Mouse (Mus musculus): ENCODE results near the gene Atad5. TPM values are rescaled to one million over a fixed set of nuclear protein-coding genes. Genes with fewer than 3 reads are reported as not detected.

Atad5 gene
- polyA plus RNA-seq, 1 experiment from 2014 or later = 8.5 TPM

DNA sequence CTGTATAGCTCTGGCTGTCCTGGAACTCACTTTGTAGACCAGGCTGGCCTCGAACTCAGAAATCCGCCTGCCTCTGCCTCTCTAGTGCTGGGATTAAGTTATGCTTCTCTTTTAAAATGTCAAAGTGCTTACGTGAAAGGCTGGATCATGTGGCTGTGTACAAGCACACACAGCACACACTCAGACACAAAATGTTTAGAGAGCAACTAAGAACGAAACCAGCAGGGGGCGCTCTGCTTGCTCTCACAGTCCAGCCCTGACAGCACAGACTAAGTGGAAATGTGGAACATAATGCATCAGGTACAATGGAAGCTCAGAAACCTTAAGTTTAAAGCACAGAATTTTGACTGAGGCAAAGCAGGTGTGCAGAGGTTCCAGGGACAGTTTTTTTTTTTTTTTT, 2.4 kb upstream of the Atad5 start:
- H3K4me3 ChIP-seq (replicated peaks) = no peak overlapping the region
- WGBS = 6% methylated on average over 5 of the region's 5 CpGs
- no peak overlapping the region for H3K4me2 ChIP-seq (replicated peaks)
- H3K9ac ChIP-seq (replicated peaks) = no peak overlapping the region
- ATAC-seq = 0 out of 2 replicates have a peak, but pooled peaks have one; percentile 64
- H3K9me3 ChIP-seq = no peaks in the 10 kb centered on the region
- no peak overlapping the region for H3K27ac ChIP-seq
- peaks cover 13% of the 10 kb centered on the region for H3K4me1 ChIP-seq (replicated peaks)
- H3K27me3 ChIP-seq = no peaks in the 10 kb centered on the region
- H3K36me3 ChIP-seq = no peaks in the 10 kb centered on the region

DNA sequence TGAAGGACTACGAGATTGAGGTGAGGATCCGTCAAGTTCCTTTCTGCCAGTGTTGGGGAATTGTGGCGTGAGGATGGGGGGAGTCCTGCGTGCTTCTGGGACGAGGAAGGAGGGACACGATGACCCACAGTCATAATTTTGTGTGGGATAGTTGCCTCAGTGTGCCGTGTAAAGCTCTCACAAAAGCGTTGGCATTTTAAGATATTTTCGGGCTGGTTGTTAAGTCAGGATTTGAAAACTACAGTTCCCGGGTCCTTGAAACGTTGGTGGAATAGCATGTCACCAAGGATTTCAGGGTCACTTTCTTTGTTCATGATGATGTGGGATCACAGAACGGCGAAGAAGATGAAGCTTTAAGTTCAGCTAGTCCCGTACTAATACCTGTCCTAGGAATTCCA, 616 bp downstream of the Atad5 start:
- Histone ChIP-seq H3K9ac (replicated peaks) (peak overlapping the region; percentile 95), H3K9me3 (no peaks in the 10 kb centered on the region), H3K27ac (no peak overlapping the region), H3K4me3 (replicated peaks) (peak overlapping the region; percentile 99), H3K36me3 (no peaks in the 10 kb centered on the region; the same call in 1 of the 2 replicates), H3K4me2 (replicated peaks) (peak overlapping the region; percentile 95), H3K4me1 (replicated peaks) (peaks cover 13% of the 10 kb centered on the region), H3K27me3 (no peaks in the 10 kb centered on the region)
- no peak for ATAC-seq
- under 1% methylated on average over 14 of the region's 14 CpGs for WGBS

DNA sequence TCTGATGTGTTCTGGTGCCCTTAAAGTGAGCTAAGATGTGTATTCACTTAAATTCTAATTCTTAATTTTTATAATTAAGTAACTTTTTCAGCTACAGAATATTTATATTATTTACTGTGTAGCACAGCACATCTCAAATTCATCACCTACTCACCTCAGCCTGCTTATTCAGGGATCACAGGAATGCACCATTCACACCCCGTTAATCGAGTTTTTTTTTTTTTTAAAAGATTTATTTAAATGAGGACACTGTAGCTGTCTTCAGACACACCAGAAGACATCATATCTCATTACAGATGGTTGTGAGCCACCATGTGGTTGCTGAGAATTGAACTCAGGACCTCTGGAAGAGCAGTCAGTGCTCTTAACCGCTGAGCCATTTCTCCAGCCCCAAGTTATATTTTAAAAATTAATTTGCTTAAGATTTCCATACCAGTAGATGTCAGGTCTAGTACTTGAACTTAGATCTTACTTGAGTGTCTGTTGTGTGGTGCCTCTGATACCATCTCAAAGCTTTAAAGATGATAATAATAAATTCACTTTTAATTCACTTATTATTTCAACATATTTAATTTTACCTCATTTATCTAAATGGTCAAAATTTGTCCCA, 1.5 kb downstream of the Atad5 start:
- no peak for ATAC-seq
- H3K4me2 ChIP-seq (replicated peaks) = peak overlapping the region; percentile 95
- peak overlapping the region; percentile 99 for H3K4me3 ChIP-seq (replicated peaks)

DNA sequence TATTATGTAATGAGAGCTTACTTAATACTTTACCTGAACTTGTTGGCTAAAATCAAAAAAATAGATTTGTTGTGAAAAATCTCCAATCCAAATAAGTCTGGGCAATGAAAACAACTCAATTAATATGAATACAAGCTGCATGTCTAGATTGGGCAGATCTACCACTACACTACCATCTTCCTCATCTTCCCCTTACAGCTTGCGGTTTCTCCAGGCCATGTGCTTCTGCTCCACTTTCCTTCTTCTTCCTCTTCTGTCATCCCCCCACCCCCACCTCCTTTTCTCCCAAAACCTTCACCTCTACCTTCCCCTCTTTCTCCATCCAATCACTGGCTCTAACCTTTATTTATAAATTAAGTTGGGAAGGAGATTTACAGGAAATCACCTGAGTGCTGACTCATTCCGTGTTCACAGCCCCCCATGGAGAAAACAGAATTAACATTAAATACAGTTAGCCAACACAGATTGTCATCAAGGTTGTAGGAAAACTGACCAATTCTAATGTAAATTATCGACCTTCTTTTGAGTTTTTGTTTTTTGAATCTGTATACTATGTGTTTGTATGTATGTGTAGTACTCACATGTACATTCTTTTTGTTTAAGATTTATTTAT, 9.3 kb downstream of the Atad5 start:
- H3K4me3 ChIP-seq (replicated peaks) = no peak overlapping the region
- H3K27ac ChIP-seq = no peak overlapping the region
- H3K4me1 ChIP-seq (replicated peaks) = no peaks in the 10 kb centered on the region
- H3K27me3 ChIP-seq = no peaks in the 10 kb centered on the region
- H3K9me3 ChIP-seq = no peaks in the 10 kb centered on the region
- ATAC-seq = no peak
- H3K4me2 ChIP-seq (replicated peaks) = no peak overlapping the region
- H3K36me3 ChIP-seq = peaks cover 38% of the 10 kb centered on the region
- no peak overlapping the region for H3K9ac ChIP-seq (replicated peaks)
- 95% methylated on average over 3 of the region's 3 CpGs for WGBS

More for the DNA sequence above, 1.5 kb downstream of the Atad5 start:
- 57% methylated on average over 3 of the region's 3 CpGs for WGBS
- Histone ChIP-seq H3K9ac (replicated peaks) (no peak overlapping the region), H3K4me1 (replicated peaks) (peaks cover 13% of the 10 kb centered on the region), H3K27ac (no peak overlapping the region), H3K27me3 (no peaks in the 10 kb centered on the region), H3K9me3 (no peaks in the 10 kb centered on the region), H3K36me3 (no peaks in the 10 kb centered on the region; the same call in 1 of the 2 replicates)

DNA sequence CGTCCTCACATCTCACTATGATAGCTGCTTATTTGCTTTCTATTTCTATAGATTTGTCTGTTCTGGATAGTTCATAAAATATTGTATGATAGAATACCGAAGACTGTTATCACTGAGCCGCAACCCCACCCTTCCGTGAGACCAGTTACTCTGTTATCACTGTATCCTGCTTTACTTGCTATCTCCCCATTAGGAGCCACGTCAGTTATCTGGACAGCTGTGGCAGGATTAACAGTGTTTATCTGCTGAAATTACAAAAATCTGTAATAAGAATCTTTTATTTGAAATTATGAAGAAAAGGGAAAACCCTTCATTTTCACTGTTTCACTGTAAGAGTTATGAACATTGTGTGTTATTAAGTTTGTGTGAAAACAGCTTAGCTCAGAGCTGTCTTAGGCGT, 12.1 kb downstream of the Atad5 start:
- Histone ChIP-seq H3K27ac (no peak overlapping the region), H3K9ac (replicated peaks) (no peak overlapping the region), H3K4me1 (replicated peaks) (no peaks in the 10 kb centered on the region), H3K4me3 (replicated peaks) (no peak overlapping the region), H3K36me3 (peaks cover 44% of the 10 kb centered on the region), H3K4me2 (replicated peaks) (no peak overlapping the region), H3K9me3 (no peaks in the 10 kb centered on the region), H3K27me3 (no peaks in the 10 kb centered on the region)
- no peak for ATAC-seq
- WGBS = 93% methylated on average over 6 of the region's 6 CpGs

DNA sequence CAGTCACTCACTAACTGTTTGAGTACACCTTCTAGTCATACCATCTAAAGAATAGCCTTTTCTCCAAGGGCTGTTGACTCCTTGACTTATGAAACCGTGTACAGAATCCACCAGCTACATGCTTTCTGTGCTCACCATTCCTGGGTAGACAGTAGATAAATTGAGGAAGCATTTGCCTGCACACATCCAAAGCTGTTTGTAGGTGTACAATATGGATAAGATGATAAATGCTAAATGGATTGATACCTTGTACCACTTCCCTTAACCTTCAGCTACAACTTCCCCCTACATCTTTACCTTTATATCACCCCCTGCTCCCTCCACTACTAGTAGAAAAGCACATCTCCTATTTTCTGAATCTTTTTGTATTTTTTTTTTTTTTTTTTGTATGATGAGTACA, 15.2 kb downstream of the Atad5 start:
- WGBS = 90% methylated on average over 1 of the region's 1 CpGs
- no peak overlapping the region for H3K4me2 ChIP-seq (replicated peaks)
- H3K27ac ChIP-seq = no peak overlapping the region

DNA sequence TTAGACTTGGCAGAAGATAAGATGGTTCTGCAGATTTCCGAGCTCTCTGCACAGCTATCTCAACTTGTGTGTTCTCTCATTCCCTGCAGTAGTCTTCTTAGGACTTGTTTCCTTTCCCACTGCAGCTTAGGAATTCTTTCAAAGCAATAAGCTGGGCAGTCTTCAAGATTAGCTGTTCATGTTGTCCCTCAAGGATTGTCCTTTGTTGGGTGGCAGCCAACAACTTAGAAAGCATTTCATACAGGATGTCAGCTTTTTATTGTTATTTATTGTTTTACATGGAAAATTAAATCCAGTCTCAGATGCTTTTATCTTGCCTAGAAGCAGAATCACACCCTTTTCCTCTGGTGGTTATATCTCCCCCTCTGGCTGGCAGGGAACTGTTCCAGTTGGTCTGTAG, 27.2 kb downstream of the Atad5 start:
- Histone ChIP-seq H3K36me3 (peaks cover 66% of the 10 kb centered on the region), H3K9ac (replicated peaks) (no peak overlapping the region), H3K4me1 (replicated peaks) (no peaks in the 10 kb centered on the region), H3K27me3 (no peaks in the 10 kb centered on the region), H3K9me3 (no peaks in the 10 kb centered on the region), H3K4me3 (replicated peaks) (no peak overlapping the region), H3K27ac (no peak overlapping the region), H3K4me2 (replicated peaks) (no peak overlapping the region)
- ATAC-seq = no peak
- 94% methylated on average over 1 of the region's 1 CpGs for WGBS

More for the DNA sequence above, 15.2 kb downstream of the Atad5 start:
- no peaks in the 10 kb centered on the region for H3K4me1 ChIP-seq (replicated peaks)
- H3K36me3 ChIP-seq = peaks cover 46% of the 10 kb centered on the region
- H3K9me3 ChIP-seq = no peaks in the 10 kb centered on the region
- H3K9ac ChIP-seq (replicated peaks) = no peak overlapping the region
- ATAC-seq = no peak
- no peaks in the 10 kb centered on the region for H3K27me3 ChIP-seq
- no peak overlapping the region for H3K4me3 ChIP-seq (replicated peaks)

DNA sequence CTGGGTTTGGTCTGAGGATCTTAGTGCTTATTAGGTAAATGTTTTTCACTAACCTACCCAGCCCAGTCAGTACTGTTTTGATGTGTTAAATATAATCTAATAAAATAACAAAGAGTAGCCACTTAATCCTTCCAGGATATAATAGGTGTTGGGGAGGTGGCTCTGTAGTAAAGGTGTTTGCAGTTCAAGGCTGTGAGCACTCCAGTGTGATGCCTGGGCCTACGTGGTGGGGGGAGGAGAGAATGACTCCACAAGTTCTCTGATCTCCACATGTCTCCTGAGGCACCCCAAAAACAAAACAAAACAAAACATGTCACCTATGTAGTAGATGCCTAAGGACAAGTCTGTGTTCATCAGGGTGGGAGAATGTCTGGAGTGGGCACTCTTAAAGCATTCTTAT, 42.9 kb downstream of the Atad5 start:
- no peak overlapping the region for H3K27ac ChIP-seq
- H3K36me3 ChIP-seq = peaks cover 48% of the 10 kb centered on the region
- no peaks in the 10 kb centered on the region for H3K4me1 ChIP-seq (replicated peaks)
- no peaks in the 10 kb centered on the region for H3K9me3 ChIP-seq
- no peak for ATAC-seq
- H3K27me3 ChIP-seq = no peaks in the 10 kb centered on the region
- H3K9ac ChIP-seq (replicated peaks) = no peak overlapping the region
- no peak overlapping the region for H3K4me3 ChIP-seq (replicated peaks)
- no peak overlapping the region for H3K4me2 ChIP-seq (replicated peaks)
- 75% methylated on average over 1 of the region's 1 CpGs for WGBS

DNA sequence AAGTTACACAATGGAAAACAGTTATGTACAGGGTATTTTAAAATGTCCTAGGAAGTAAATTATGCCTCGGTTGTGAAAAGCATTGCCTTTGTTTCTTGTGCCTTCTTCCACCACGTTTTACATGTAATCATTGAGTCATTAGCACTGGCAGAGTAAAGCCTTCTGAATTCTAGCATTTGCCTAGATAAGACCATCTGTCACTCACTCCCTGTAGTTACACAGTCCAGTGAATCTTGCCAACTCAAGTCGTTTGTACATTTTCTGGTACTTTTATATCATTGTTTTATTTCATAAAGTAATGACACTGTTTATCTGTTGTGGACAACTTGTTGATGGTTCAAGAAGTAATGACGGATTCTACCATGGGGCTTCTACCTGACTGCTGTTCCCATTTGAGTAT, 45.5 kb downstream of the Atad5 start:
- Histone ChIP-seq H3K4me1 (replicated peaks) (no peaks in the 10 kb centered on the region; the same call in 1 of the 2 replicates), H3K9me3 (no peaks in the 10 kb centered on the region), H3K4me3 (replicated peaks) (no peak overlapping the region), H3K36me3 (peaks cover 51% of the 10 kb centered on the region), H3K27ac (no peak overlapping the region), H3K9ac (replicated peaks) (no peak overlapping the region), H3K4me2 (replicated peaks) (no peak overlapping the region), H3K27me3 (no peaks in the 10 kb centered on the region)
- 79% methylated on average over 4 of the region's 4 CpGs for WGBS
- ATAC-seq = no peak

DNA sequence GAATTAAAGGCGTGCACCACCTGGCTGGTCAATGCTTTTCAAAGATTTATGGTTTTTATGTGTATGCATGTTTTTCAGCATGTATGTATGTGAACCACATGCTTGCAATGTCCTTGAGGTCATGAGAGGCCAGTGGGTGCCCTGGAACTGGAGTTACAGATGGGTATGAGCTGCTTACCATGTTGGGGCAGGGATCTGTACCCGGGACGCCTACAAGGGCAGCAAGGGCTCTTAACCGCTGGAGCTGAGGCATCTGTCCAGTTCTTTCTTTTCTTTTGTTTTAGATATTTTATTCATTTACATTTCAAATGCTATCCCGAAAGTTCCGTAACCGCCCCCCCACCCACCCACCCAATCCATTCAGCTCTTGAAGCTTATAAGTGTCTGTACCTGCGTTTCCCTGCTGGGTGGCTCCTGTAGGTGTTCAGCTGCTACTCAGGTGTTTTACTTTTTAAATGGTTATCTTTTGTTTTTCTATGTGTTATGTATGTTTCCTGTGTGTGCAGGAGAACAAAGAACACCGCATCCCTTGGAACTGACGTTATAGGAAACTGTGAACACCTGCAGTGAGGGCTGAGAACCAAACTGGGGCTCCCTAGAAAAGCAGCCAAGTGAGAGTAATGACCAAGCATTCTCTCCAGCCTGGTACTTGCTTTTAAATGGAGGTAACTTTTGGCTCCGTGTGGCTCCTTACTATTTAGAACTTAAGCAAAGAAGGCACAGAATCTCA, 46.9 kb downstream of the Atad5 start:
- no peak overlapping the region for H3K9ac ChIP-seq (replicated peaks)
- no peak overlapping the region for H3K27ac ChIP-seq
- peaks cover 5% of the 10 kb centered on the region for H3K4me1 ChIP-seq (replicated peaks)
- H3K4me3 ChIP-seq (replicated peaks) = no peak overlapping the region
- H3K9me3 ChIP-seq = no peaks in the 10 kb centered on the region
- H3K27me3 ChIP-seq = no peaks in the 10 kb centered on the region
- no peak for ATAC-seq
- 88% methylated on average over 11 of the region's 11 CpGs for WGBS
- H3K4me2 ChIP-seq (replicated peaks) = no peak overlapping the region
- peaks cover 52% of the 10 kb centered on the region for H3K36me3 ChIP-seq

DNA sequence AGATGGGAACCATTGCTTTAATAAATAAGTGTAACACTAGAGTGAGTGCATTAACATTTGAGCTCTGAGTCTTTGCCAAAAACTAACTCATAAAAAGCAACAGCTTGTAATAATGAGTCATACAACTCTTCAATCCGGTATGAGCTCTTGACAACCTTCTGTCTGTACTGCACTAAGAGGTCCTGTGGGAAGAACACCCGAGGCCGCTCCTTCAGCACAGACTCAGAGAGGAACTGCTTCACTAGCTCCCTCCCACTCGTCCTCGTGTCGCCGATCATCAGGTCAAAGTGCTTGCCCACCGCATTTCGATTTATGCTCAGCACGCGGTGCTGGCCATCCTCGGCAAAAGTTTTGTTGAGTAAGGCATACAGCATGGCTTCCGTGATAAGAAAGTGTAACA, 47.6 kb downstream of the Atad5 start:
- Histone ChIP-seq H3K36me3 (peaks cover 49% of the 10 kb centered on the region), H3K9me3 (no peaks in the 10 kb centered on the region), H3K4me3 (replicated peaks) (no peak overlapping the region), H3K9ac (replicated peaks) (no peak overlapping the region), H3K27ac (no peak overlapping the region), H3K4me1 (replicated peaks) (peaks cover 9% of the 10 kb centered on the region), H3K4me2 (replicated peaks) (no peak overlapping the region), H3K27me3 (no peaks in the 10 kb centered on the region)
- 94% methylated on average over 13 of the region's 13 CpGs for WGBS
- ATAC-seq = no peak

DNA sequence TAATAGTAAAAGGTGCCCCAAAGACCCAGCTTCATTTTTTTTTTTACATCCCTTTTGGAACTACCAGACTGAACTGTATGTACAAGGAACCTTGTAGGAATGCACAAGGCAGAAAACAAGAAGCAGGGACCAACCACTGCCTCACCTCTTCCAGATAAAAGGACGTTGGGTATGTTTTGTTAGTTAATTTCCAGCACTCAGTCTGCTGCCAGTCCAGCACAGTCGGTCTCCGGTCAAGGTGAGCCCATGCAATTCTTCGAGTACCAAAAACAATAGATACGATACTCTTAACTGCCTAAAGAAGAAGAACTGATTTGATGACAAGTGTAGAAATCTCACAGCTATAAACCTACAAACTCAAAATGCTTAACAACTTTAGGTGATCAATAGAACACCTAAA, 48.6 kb downstream of the Atad5 start:
- Histone ChIP-seq H3K9ac (replicated peaks) (no peak overlapping the region), H3K36me3 (peaks cover 41% of the 10 kb centered on the region), H3K4me3 (replicated peaks) (no peak overlapping the region), H3K27ac (no peak overlapping the region), H3K9me3 (no peaks in the 10 kb centered on the region), H3K4me2 (replicated peaks) (no peak overlapping the region), H3K4me1 (replicated peaks) (peaks cover 14% of the 10 kb centered on the region), H3K27me3 (no peaks in the 10 kb centered on the region)
- 90% methylated on average over 5 of the region's 5 CpGs for WGBS
- no peak for ATAC-seq

Measured in midbrain, embryonic 13.5 days (tissue).